ENCODE assay signal across 20 mouse cellular contexts in genomic region chr6:127577688-127578087, GRCm38 (mm10). TPM values are rescaled to one million over a fixed set of nuclear protein-coding genes. Genes with fewer than 3 reads are reported as not detected.
A peak's percentile ranks its signal among the peaks of the same experiment; 100 is the strongest.
DNase-seq lines count a peak whose midpoint lies in the region; ATAC-seq and TF ChIP-seq lines count a peak whose summit lies in the region.
"Had no signal": no experiment of that assay in that cellular context is flagged by ENCODE, and none has a peak within 500 bp of the region (broad histone marks: within the 10 kb centered on the region; RNA-seq: fewer than 3 reads in every experiment).

No protein-coding gene starts in this region.

- ATAC-seq in embryonic facial prominence, embryonic 12.5 days (ENCODE audit: insufficient number of reproducible peaks, insufficient read depth, low FRiP score, low TSS enrichment): no peak
- peak; percentile 65; the same call in 1 of the 2 replicates for ATAC-seq in stomach, embryonic 15.5 days (ENCODE audit: insufficient read depth, low FRiP score, low read depth)
- no peak for ATAC-seq in stomach, postnatal 0 days (ENCODE audit: low FRiP score, low TSS enrichment)
- ATAC-seq in liver, embryonic 15.5 days (ENCODE audit: insufficient read depth): peak; percentile 86
- ATAC-seq: forebrain, embryonic 14.5 days had no signal

- TF ChIP-seq EP300 in stomach, postnatal 0 days (optimal IDR thresholded peaks at IDR 0.05): no peak

- H3K9ac ChIP-seq in embryonic facial prominence, embryonic 12.5 days: peak overlapping the region; percentile 24; the same call in 1 of the 2 replicates
- H3K9ac ChIP-seq in stomach, embryonic 15.5 days: no peak overlapping the region
- H3K9ac ChIP-seq in stomach, postnatal 0 days (ENCODE audit: low read length): no peak overlapping the region
- H3K9ac ChIP-seq in liver, embryonic 15.5 days: no peak overlapping the region
- H3K9ac ChIP-seq: heart, embryonic 13.5 days had no signal

- H3K36me3 ChIP-seq in embryonic facial prominence, embryonic 12.5 days: no peaks in the 10 kb centered on the region
- H3K36me3 ChIP-seq in embryonic facial prominence, embryonic 10.5 days (replicated peaks): no peaks in the 10 kb centered on the region
- H3K36me3 ChIP-seq in stomach, embryonic 15.5 days: no peaks in the 10 kb centered on the region
- H3K36me3 ChIP-seq in stomach, postnatal 0 days (ENCODE audit: control insufficient read depth, insufficient read depth, low read length): no peaks in the 10 kb centered on the region
- no peaks in the 10 kb centered on the region for H3K36me3 ChIP-seq in liver, embryonic 15.5 days (replicated peaks)
- H3K36me3 ChIP-seq: heart, embryonic 13.5 days had no signal

- no peak overlapping the region for H3K4me2 ChIP-seq in embryonic facial prominence, embryonic 12.5 days (replicated peaks)
- no peak overlapping the region for H3K4me2 ChIP-seq in stomach, embryonic 15.5 days
- no peak overlapping the region for H3K4me2 ChIP-seq in stomach, postnatal 0 days (replicated peaks; ENCODE audit: low read depth)
- peak overlapping the region; percentile 33 for H3K4me2 ChIP-seq in liver, embryonic 15.5 days
- H3K4me2 ChIP-seq: heart, embryonic 13.5 days had no signal

- no peak for DNase-seq in embryonic facial prominence, embryonic 10.5 days (ENCODE audit: low spot score)
- DNase-seq in stomach, postnatal 0 days (ENCODE audit: low spot score): no peak
- no peak for DNase-seq in lung, postnatal 25 days (ENCODE audit: low spot score)
- DNase-seq in layer of hippocampus, postnatal 36 days: no peak
- DNase-seq in heart, postnatal 10 days: no peak
- DNase-seq: adrenal gland, postnatal 25 days; cerebellum, adult 11-12 months; cerebellum, postnatal 25 days; gastrocnemius, postnatal 14 days; heart, adult 18-20 months; heart, postnatal 36 days; kidney, adult 9 months; kidney, postnatal 4 days; right cerebral cortex, postnatal 14 days; thymus, postnatal 25 days had no signal

- no peak for TF ChIP-seq CTCF in stomach, postnatal 0 days (IDR thresholded peaks at IDR 0.05; ENCODE audit: low read depth)

- H3K4me1 ChIP-seq in embryonic facial prominence, embryonic 12.5 days: peaks cover 13% of the 10 kb centered on the region; the same call in 1 of the 2 replicates
- H3K4me1 ChIP-seq in embryonic facial prominence, embryonic 10.5 days: peaks cover 13% of the 10 kb centered on the region
- peaks cover 11% of the 10 kb centered on the region; the same call in 1 of the 2 replicates for H3K4me1 ChIP-seq in stomach, embryonic 15.5 days
- 0 out of 2 replicates have a peak, but pooled peaks cover 3% of the 10 kb centered on the region for H3K4me1 ChIP-seq in stomach, postnatal 0 days (replicated peaks; ENCODE audit: control insufficient read depth, insufficient read depth)
- H3K4me1 ChIP-seq in liver, embryonic 15.5 days (replicated peaks): peaks cover 54% of the 10 kb centered on the region

- no peak overlapping the region for H3K27ac ChIP-seq in embryonic facial prominence, embryonic 12.5 days
- H3K27ac ChIP-seq in embryonic facial prominence, embryonic 10.5 days (replicated peaks): no peak overlapping the region
- no peak overlapping the region for H3K27ac ChIP-seq in stomach, embryonic 15.5 days
- no peak overlapping the region for H3K27ac ChIP-seq in stomach, postnatal 0 days (replicated peaks)
- H3K27ac ChIP-seq in liver, embryonic 15.5 days (replicated peaks): peak overlapping the region; percentile 65
- H3K27ac ChIP-seq: heart, embryonic 13.5 days had no signal

- H3K27me3 ChIP-seq in embryonic facial prominence, embryonic 12.5 days: no peaks in the 10 kb centered on the region
- H3K27me3 ChIP-seq in embryonic facial prominence, embryonic 10.5 days (replicated peaks; ENCODE audit: low read depth, poor library complexity, severe bottlenecking): 0 out of 2 replicates have a peak, but pooled peaks cover 14% of the 10 kb centered on the region
- H3K27me3 ChIP-seq in stomach, embryonic 15.5 days (replicated peaks): no peaks in the 10 kb centered on the region
- no peaks in the 10 kb centered on the region for H3K27me3 ChIP-seq in stomach, postnatal 0 days (ENCODE audit: control insufficient read depth, insufficient read depth, low read length)
- no peaks in the 10 kb centered on the region for H3K27me3 ChIP-seq in liver, embryonic 15.5 days
- H3K27me3 ChIP-seq: heart, embryonic 13.5 days had no signal

- intact Hi-C loops in heart, postnatal 10 days (cut with DNase I): no loop called here

- 64% methylated on average over 4 of the region's 4 CpGs for WGBS in embryonic facial prominence, embryonic 12.5 days
- 66% methylated on average over 4 of the region's 4 CpGs for WGBS in embryonic facial prominence, embryonic 10.5 days
- WGBS in stomach, embryonic 15.5 days: 64% methylated on average over 4 of the region's 4 CpGs
- 77% methylated on average over 4 of the region's 4 CpGs for WGBS in stomach, postnatal 0 days
- 17% methylated on average over 4 of the region's 4 CpGs for WGBS in liver, embryonic 15.5 days (ENCODE audit: insufficient replicate concordance)

- H3K4me3 ChIP-seq in embryonic facial prominence, embryonic 12.5 days: no peak overlapping the region
- no peak overlapping the region for H3K4me3 ChIP-seq in embryonic facial prominence, embryonic 10.5 days
- no peak overlapping the region for H3K4me3 ChIP-seq in stomach, embryonic 15.5 days (replicated peaks)
- no peak overlapping the region for H3K4me3 ChIP-seq in stomach, postnatal 0 days (ENCODE audit: low read depth, low read length)
- peak overlapping the region; percentile 7; the same call in 1 of the 2 replicates for H3K4me3 ChIP-seq in liver, embryonic 15.5 days (replicated peaks)
- H3K4me3 ChIP-seq: heart, embryonic 13.5 days had no signal

- no peaks in the 10 kb centered on the region for H3K9me3 ChIP-seq in embryonic facial prominence, embryonic 12.5 days
- H3K9me3 ChIP-seq in embryonic facial prominence, embryonic 10.5 days: no peaks in the 10 kb centered on the region
- H3K9me3 ChIP-seq in stomach, embryonic 15.5 days: no peaks in the 10 kb centered on the region
- H3K9me3 ChIP-seq in stomach, postnatal 0 days (ENCODE audit: control insufficient read depth, low read length): no peaks in the 10 kb centered on the region
- no peaks in the 10 kb centered on the region for H3K9me3 ChIP-seq in liver, embryonic 15.5 days (replicated peaks)
- H3K9me3 ChIP-seq: heart, embryonic 13.5 days had no signal

RNA-seq across cellular contexts. Expression of gene Cracr2a, which starts 16.6 kb away (rescaled TPM):
- 2.0 TPM in 2 replicates for polyA plus RNA-seq in embryonic facial prominence, embryonic 12.5 days (2016; fragmentation: Nextera tagmentation; extraction: Ambion mirVana)
- polyA plus RNA-seq in embryonic facial prominence, embryonic 10.5 days (2016; fragmentation: Nextera tagmentation; extraction: Ambion mirVana): 0.79 and 1.2 TPM in 2 replicates
- polyA plus RNA-seq in stomach, embryonic 15.5 days (2015; fragmentation: Nextera tagmentation; extraction: Ambion mirVana): 2.4 and 2.8 TPM in 2 replicates
- 0.74 and 0.96 TPM in 2 replicates for polyA plus RNA-seq in stomach, postnatal 0 days (2015; fragmentation: Nextera tagmentation; extraction: Ambion mirVana)
- 0.97 and 1.0 TPM in 2 replicates for polyA plus RNA-seq in liver, embryonic 15.5 days (2015; fragmentation: Nextera tagmentation; extraction: Ambion mirVana)
- total RNA-seq in layer of hippocampus, postnatal 36 days (2021): 1 to 10 TPM; 1.8 to 2.6 TPM
- total RNA-seq in heart, postnatal 10 days (2021): 1 to 10 TPM; 1.4 to 1.9 TPM

Comparison
In these comparisons a context has a peak if more than half of its experiments do, and no peak if none do; other contexts are left out.
1. ATAC-seq: peak in stomach, embryonic 15.5 days (single experiment) and liver, embryonic 15.5 days (single experiment); none in embryonic facial prominence, embryonic 12.5 days (single experiment) and stomach, postnatal 0 days (single experiment).